Mouse (Mus musculus): Measurements from ENCODE around the gene Mov10l1.

Mov10l1 gene

GRCm38 (mm10) chr15:88982534-88983079 is at the start of gene Mov10l1:
TSS of gene Mov10l1 (plus strand) at chr15:88982909.
- no peak for DNase-seq

DNA sequence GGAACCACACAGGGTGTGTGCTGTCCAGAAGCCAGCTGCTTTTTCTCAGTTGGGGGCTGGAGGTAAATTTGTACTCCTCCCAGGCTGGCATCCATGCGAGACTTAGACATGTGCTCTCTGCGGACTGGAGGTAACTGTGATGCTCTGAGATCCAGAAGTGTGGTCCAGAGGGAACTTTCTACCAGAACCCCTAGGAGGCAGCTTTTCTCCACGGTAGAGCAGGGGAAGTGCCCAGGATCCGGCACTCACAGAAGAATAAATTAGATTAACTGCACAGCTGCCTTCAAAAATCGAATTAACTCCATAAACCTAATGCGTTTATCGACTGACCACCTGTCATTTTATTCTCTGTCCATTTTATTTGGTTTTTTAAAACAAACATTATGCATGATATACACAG is 48.6 kb upstream of the Mov10l1 start:
- DNase-seq: no peak

- DNase-seq: no peak
These were observed 46.0 kb upstream of the Mov10l1 start for GRCm38 (mm10) chr15:88936619-88937290.

GRCm38 (mm10) chr15:88937291-88937650 is 45.4 kb upstream of the Mov10l1 start:
- DNase-seq: no peak

DNA sequence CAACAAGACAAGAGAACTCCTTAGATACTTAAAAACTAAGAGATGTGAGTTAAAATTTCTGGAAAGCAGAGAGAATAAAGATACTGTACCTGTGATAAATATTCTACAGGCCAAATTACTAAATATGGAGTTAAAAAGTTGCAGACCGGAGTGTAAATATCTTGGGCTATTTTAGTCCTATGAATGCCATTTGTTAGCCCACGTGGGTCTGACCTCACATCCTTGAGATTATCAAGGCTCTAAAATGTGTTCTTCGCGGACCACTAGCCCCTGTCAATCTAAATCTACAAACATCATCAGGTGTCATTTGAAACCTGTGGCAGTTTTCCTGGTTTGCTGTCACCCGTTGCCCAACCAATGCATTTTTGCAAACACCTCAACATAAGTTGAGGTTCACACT is 39.9 kb upstream of the Mov10l1 start:
- DNase-seq: no peak

DNA sequence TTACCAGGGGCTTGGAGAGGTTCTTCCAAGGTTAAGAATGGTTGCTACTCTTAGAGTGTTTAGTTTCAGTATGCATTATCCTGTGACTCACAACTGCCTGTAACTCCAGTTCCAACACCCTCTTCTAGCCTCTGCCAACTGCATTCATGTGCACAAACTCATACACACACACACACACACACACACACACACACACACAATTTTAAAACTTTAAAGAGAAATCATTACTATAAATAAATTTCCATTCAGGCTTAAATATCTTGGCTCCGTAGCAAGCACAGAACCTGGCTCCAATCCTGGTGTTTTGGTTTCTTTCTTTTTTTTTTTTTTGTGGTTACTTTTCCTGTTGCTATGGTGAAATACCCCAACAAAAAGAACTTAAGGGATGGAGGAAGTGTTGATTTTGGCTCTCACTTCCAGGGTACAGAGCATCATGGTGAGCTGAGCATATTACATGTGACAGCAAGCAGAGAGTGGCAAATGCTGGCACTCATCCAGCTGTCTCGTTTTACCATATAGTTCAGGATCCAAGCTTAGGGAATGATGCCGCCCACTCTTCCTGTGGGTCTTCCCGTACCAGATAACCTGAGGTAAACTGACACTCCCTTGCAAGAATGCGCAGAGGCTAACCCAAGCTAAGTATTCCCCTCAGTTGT is 38.7 kb upstream of the Mov10l1 start:
- DNase-seq: no peak

- DNase-seq: no peak
These were observed 35.9 kb upstream of the Mov10l1 start for GRCm38 (mm10) chr15:88946851-88947250.

- DNase-seq: no peak
These were observed 31.5 kb upstream of the Mov10l1 start for GRCm38 (mm10) chr15:88951246-88951645.

DNA sequence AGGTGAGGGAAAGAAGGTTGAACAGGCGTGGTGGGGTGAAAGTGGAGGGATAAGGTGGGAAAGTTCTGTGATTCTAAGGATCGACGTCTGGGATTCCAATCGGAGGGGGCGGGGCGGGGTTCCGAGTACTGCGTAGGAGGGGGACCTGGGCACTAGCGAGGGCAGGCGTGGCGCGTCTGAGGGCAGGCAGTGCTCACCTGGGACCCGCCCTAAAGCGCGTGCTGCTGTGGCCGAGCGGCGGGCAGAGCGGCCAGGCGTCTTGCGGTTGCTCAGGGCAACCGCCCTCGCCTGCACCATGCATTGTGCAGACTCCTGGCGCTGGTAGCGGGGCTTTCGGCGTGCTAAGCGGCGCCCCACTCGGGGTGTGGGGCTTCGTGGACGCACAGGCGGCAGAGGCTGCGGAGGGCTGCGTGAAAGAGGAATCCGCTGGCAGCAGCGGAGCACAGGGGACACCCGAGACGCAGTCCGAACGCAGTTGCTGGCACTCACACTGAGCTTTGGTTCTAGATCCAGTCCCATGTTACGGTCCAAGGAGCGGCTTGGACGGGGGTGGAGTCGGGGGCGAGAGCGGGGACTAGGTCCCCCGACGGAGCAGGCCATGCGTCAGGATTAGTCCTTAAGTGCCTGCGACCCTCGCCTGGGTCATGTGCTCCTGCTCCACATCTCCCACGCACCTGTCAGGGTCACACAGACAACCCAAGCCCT is 28.2 kb upstream of the Mov10l1 start, which contains the start of gene Ttll8:
Gene Ttll8, minus strand, starts transcription at position 51 of the 705 bp plus-strand sequence.
- no peak for DNase-seq

- DNase-seq: no peak
These were observed 27.4 kb upstream of the Mov10l1 start for GRCm38 (mm10) chr15:88955342-88955741.

GRCm38 (mm10) chr15:88957522-88957921 is 25.2 kb upstream of the Mov10l1 start:
- no peak for DNase-seq

DNA sequence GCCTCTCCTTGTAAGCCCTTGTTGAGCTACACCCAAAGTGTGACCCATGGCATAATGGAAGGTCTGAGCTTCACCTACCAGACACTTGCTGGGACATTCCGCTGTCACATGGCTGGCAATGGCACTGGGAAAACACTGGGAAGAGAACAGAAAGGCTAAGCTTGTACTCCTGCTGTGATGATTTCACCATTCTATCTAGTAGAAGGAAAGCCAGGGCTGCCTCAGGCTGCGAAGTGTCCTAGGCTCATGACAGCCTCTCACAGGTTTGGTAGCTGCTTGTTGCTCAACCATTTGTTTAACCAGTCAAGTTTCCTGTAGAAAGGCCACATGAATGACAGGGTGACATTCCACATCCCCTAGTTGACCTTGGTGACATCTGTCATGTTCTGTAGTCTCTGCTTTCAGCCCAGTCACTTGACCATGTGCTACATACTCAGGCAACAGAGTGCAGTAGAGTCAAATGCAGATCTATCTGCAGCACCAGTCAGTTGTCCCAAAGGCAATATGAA is 18.6 kb upstream of the Mov10l1 start:
- DNase-seq: no peak

DNA sequence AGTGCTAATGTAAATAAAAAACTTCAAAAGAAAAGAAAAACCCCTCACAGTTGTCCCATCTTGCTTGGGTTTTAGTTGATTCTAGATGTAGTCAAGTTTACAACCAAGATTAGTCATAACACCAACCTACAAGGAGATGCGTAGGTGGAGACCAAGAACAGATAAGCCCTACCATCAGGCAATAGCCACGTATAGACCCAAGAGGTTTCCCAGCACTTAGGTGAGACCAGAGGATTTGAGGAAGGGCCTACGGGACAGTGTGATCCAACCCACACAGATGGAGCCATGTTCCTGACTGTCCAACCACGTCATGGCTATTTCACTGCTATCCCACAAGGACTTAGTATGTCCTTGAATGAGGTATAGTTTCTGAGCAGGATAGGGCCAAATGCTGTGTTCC is 10.4 kb upstream of the Mov10l1 start:
- DNase-seq: no peak

DNA sequence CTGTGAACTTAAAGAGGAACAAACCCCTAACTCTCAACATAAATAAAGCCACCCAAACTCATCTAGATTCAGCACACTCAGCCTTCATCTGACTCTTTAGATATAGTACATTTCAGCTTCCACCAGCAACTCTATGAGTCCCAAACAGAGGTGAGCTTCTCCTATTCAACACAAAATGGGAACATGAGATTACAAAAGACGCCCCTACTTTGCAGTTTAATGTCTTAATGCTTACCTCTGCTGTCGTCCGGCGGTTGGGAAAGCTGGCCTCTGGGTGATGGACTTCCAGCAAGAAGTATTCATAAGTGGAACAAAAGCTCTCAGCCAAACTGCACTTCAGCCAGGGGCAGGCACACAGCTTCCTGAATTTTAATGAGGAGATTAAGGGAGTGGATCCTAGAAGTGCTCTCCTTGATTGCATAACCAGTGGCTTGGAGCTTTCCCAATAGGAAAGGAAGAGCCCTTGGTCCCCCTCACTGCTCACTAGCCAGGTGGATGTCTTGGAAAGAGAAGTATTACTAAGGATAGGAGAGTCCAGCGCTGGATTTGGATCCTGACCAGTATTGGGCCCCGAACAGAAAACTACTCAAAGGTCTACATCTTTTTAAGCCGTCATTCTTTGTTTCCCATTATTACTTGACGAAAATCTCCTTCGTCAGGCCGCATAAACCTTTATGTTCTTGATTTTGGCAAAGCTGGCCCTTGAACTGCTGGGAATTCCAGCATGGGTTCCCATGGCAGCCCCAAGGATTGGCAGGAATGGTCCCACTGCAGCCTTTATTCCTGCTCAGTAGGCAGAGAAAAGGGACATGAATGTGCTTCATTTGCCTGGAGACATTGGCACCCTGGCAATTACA is 4.2 kb upstream of the Mov10l1 start, which contains the start of gene Mlc1:
Gene Mlc1, minus strand, starts transcription at position 727 of the 857 bp plus-strand sequence.
- peak; percentile 26 for DNase-seq

DNA sequence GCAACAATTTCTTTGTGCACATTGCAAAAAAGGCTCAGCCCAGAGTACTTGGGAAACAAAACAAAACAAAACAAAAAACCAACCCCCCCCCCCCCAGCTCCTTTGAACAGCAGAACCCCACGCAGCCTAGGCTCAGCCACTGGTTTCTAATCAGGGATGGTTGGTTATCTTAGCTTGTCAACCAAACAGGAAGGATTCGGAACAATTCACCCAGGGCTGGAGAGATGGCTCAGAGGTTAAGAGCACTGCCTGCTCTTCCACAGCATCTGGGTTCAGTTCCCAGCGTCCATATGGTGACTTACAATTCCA is 3.6 kb upstream of the Mov10l1 start:
- DNase-seq: no peak

DNA sequence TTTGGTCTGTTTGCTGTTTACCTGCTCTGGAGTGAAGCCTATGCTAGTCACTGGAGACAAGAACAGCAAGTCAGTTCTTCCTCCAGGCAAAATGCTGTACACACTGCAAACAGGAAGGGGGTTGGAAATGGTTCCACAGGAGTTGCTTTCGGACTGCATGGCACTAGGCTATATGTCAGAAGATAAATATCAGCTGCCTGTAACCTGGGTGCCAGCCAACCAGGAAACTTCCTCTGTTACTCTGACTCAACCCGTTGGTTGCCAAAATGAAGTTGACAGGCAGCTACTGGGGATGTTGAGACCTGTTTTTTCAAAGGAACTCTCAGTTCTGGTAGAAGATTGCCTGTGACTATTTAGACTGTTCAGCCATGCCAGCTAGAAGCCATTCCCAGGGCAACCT is 6.5 kb downstream of the Mov10l1 start:
- no peak for DNase-seq

- no peak for DNase-seq
These were observed 15.9 kb downstream of the Mov10l1 start for GRCm38 (mm10) chr15:88998636-88999035.

DNA sequence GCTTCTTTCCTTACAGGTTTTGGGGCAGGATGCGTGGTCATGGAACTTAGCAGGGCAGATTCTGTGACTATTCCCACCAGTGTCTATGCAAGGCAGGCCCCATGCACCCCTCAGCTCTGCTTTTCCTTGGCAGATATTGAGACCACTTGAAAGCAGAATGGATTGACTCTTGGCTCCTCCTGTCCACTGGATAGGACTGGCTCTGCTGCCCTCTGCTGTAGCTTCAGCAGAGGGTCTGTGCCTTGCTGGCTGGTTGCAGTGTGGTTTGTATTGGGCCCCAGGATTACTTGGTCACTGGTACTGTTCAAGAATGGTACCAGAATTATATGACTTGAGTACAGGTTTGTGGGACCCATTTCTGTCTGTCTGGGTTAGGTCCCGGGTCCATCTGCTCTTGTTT is 16.4 kb downstream of the Mov10l1 start:
- DNase-seq: no peak

GRCm38 (mm10) chr15:89000367-89000766 is 17.7 kb downstream of the Mov10l1 start:
- DNase-seq: no peak

DNA sequence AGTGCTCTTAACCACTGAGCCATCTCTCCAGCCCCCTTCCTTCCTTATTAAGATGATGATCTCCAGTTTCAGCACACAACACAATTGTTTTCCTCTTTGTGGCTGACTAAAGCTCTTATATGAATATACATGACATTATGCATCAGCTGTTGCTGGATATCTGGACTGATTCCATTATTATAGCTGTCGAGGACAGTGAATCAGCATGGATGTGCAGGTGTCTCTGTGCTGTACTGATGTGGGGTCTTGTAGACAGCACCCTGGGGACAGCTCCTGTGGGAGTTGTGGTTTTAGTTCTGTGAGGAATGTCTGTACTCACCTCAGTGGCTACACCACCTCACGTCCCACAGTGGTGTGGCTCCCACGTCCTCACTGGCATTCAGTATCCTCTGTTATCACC is 18.5 kb downstream of the Mov10l1 start:
- DNase-seq: no peak

DNA sequence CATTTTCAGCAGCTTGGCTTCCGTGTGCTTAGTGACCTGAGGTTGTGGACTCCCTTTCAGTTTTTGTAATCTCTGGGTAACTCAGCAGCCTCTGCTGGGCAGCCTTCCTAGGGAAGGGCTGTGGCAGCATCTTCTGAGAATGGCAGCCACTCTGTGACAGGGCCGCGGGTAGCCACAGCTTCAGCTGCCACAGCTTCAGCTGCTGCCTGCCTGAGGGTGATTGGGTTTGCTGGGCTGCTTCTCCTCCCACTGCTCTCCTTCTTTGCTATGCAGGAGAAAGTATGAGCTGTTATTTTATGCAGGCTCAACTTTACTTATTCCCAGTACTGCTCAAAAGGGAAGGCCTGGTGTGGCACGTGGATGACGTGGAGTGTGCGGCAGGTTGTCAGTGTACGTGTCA is 24.3 kb downstream of the Mov10l1 start:
- DNase-seq: no peak

DNA sequence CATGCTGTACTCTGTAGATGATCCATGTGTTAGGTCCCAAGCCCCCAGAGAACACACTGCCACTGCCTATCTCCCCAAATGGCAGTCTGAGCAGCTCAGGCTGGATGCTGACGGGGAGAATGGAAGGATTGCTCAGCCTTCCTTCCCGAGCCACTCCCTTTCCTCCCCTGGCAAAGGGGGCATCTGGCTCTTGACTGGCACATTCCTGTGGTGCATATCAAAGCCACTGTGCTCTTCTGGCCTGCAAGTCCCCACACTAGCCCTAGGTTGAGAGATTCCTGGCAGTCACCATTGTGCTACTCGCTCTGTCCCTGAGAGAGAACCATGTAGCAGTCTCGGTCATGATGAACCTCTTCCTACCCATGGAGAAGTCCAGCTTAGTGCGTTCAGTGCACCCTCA is 25.1 kb downstream of the Mov10l1 start:
- DNase-seq: no peak

DNA sequence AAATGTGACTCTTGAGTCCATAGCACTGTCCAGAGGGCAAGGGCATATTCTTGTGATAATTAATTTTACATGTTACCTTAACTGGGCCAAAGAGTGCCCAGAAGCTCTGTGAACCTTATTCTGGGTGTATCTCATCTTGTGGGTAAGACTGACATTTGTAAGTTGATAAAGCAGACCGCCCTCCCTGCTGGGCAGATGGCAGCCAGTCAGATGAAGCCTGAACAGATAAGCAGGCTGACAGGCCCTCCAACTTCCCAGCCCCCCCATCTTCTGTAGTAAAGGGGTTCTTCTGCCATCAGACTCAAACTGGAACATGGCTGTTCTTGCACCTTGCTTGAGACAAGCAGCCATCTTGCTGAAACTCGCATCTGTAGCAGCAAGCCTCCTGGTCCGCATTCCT is 34.0 kb downstream of the Mov10l1 start:
- DNase-seq: no peak

All from cerebellum, adult 9-10 months (tissue).